Mouse (Mus musculus) adrenal gland (tissue): ENCODE measurements around the gene Sh3glb2.

Experiments
- intact Hi-C: fragments of 180-260 bp; cut with DNase I; formaldehyde crosslinking; loops from one replicate; pipeline ENCODE4 v1.15.1; 2025

The Sh3glb2 gene

GRCm38 (mm10) chr2:30381377-30381725 is 22.2 kb upstream of the Sh3glb2 start:
- intact Hi-C loops = no loop called here

- intact Hi-C loops = no loop called here
These were observed 21.6 kb upstream of the Sh3glb2 start for GRCm38 (mm10) chr2:30380564-30381376.

- intact Hi-C loops = no loop called here
These were observed 20.2 kb upstream of the Sh3glb2 start for GRCm38 (mm10) chr2:30379307-30379706.

DNA sequence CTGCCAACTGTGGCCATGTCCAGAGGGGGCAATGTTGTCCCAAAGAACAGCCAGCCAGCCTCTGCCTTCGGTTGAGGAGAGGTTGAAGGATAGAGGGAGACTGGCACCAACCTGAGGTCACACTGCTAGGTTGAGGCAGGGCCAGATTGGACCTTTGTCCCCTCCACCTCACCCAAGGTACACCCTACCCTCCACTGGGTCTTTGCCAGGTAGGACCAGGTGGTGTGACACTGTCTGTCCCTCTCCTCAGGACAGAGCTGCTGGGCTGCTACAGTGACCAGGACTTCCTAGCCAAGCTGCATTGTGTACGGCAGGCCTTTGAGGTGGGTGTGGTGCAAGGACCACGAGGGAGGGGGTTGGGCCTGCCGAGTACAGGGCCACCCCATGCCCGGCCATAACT is 18.6 kb upstream of the Sh3glb2 start:
- intact Hi-C loops = no loop called here

- intact Hi-C loops = no loop called here
These were observed 16.8 kb upstream of the Sh3glb2 start for GRCm38 (mm10) chr2:30375893-30376292.

DNA sequence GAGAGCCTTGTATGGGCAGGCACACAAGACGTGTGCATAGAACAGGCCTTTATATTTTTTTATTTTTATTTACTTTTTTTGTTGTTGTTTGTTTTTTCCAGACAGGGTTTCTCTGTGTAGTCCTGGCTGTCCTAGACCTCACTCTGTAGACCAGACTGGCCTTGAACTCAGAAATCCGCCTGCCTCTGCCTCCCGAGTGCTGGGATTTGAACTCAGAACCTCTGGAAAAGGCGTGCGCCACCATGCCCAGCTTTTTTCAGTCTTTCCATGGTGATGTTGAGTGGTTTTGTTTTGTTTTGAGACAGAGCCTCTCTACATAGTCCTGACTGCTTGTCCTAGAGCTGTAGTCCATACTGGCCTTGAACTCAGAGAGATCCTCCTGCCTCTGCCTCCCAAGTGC is 13.6 kb upstream of the Sh3glb2 start:
- intact Hi-C loops = no loop called here

GRCm38 (mm10) chr2:30371544-30371943 is 12.4 kb upstream of the Sh3glb2 start:
- intact Hi-C loops = no loop called here

- intact Hi-C loops = no loop called here
These were observed 7.1 kb upstream of the Sh3glb2 start for GRCm38 (mm10) chr2:30366203-30366602.

GRCm38 (mm10) chr2:30365281-30366069 is 6.3 kb upstream of the Sh3glb2 start:
- intact Hi-C loops = no loop called here

DNA sequence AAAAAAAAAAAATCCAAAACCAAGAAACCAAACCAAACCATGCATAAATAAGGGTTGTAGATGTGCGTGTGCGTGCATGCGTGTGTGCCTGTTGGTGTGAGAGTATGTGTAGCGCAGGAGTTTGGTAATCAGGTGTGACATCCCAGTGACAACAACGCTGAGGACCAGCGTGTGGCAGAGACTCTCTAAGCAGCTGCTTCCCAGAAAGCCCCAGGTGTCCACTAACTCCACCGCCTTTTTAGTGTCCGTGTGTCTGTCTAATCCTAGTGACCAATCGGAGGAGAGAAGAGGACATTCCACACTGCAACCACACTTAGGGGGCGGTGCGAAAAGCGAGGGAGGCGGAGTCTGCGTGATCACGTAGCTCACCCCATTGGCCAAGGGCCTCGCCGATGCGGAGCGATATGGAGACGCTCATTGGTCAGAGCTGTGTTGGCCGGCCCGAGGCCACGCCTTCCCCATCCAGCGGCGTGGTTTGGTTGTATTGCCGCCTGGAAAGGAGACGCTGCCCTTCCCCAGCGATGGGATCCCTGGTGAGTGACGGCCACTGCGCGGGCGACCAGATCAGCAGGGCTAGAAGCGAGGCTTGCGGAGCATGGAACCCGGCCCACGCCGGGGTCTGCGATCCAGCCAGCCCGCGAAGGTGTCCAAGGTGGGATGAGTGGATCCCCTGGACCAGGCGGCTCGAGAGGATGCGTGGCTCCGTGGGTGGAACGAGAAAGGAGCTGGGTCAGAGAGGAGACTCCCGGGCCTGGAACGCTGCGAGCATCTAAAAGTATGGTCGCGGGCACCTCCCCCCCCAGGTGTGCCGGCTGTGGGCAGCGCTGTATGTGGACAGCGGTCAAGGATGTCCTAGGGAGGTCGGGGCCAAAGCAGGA is 4.9 kb upstream of the Sh3glb2 start, which contains the start of gene Miga2:
TSS of gene Miga2 (plus strand) at position 461 of the 878 bp plus-strand sequence.
- intact Hi-C loops = no loop called here

DNA sequence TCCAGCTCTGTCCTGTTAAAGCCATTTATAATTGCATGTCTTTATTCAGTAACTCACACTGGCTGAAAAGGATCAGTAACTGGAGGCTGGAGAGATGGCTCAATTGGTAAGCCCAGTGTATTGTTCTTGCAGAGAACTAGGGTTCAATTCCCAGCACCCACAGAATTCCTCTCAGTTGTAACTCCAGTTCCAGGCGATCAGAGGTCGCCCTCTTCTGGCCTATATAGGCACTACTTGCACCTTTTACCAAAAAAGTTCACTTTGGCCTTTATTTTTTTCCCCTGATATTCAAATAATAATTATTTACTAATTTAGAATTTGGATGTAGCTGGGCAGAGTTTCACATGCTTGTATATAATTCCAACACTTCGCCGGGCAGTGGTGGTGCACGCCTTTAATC is 3.7 kb upstream of the Sh3glb2 start:
- intact Hi-C loops = no loop called here

DNA sequence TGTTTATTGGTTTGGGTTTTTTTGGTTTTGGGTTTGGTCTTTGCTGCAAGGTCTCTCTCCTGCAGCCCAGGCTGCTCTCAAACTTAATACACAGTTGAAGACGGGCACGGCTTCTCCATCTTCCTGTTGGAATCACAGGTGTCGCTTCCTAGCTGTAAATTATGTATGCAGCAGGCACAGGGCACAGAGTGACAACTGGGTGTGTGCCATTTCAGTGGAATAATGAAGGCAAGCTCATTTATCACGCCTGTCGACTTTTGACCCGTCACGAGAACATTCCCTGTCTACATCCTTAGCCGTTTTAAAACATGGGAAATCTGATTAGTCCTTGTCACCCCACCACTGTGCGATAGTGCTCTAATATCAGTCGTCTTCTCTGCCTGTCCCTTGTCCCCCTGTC is 1.5 kb upstream of the Sh3glb2 start:
- intact Hi-C loops = no loop called here

DNA sequence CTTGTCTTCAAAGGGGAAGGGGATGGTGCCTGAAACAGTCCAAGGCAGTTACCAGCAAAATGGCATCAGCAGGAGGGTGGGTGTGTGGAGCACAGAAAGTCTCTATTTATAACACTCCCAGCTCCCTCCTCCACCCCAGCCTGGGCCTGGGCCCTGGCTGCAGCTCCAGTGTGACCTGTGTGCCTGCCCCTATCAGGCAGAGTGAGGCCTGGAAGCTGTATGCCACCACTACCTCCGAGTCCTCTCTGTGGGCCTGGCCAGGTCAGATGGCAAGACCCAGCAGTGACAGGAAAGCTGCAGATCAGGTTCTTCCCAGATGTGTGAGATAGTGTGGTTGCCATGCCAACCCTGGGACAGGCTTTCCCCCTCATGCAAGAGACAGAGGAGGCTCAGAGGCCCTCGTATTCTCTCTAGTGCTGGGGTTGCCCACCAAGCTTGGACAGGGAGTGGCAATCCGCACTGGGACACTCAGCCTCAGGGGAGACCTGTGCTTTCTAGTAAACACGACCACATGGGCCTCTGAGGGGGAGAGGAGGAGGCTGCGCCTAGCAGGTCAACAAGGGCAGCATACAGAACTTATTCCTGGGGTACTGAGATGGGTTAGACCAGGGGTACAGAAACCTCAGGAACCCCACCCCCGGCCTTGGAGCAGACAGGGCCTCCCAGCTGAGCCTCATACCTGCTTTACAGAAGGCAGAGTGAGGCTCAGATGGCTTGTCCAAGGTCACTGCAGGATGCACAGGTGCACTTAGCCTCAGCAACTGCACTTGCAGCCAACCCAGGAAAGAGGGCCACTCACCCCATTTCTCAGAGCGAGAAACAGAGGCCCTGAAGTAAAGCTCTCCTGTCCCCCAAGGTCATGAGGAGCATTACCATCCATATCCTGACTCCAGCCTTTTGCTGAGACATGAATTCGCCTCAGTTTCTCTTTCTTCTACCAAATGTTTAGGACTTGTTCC is 1.3 kb downstream of the Sh3glb2 start:
- intact Hi-C loops = no loop called here

DNA sequence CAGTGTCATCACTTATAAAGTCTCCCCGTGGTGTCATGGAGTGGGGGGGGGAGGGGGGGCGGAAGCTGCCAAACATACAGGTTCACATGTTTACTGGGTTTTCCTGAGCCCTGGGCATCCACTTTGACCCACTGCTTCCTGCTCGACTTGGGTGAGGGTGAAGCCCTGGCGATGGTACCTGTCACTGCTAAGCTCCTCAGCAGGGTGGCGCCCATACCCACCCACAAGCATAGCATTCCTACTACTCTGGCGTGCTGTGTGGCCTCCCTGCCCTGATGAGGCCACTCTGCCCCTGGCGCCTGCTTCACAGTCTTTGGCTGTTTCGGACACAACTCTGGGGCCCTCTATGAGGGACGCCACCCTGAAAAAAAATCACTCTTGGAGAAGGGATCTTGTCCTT is 2.2 kb downstream of the Sh3glb2 start:
- intact Hi-C loops = no loop called here

DNA sequence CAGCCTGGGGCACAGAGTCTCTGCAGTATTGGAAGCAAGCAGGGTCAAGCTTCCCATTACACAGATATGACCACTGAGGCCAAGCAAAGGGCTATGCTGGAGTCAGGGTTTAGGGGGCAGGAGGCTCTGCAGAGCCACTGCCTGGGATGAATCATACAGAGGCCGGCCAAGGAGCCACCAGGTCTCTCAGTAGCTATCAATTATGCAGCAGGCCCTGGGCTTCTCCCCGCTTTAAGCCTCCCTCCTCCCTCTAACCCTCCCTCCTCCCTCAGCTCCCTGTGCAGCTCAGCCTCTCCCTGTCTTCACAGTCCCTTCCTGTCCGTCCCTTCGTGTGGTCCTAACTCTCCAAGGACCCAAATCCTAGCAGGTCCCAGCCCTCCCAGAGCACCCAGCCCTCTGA is 2.9 kb downstream of the Sh3glb2 start:
- intact Hi-C loops = no loop called here

- intact Hi-C loops = no loop called here
These were observed 3.3 kb downstream of the Sh3glb2 start for GRCm38 (mm10) chr2:30355861-30356260.

- intact Hi-C loops = no loop called here
These were observed 8.0 kb downstream of the Sh3glb2 start for GRCm38 (mm10) chr2:30351149-30351548.

- intact Hi-C loops = no loop called here
These were observed 9.9 kb downstream of the Sh3glb2 start for GRCm38 (mm10) chr2:30349196-30349595.

DNA sequence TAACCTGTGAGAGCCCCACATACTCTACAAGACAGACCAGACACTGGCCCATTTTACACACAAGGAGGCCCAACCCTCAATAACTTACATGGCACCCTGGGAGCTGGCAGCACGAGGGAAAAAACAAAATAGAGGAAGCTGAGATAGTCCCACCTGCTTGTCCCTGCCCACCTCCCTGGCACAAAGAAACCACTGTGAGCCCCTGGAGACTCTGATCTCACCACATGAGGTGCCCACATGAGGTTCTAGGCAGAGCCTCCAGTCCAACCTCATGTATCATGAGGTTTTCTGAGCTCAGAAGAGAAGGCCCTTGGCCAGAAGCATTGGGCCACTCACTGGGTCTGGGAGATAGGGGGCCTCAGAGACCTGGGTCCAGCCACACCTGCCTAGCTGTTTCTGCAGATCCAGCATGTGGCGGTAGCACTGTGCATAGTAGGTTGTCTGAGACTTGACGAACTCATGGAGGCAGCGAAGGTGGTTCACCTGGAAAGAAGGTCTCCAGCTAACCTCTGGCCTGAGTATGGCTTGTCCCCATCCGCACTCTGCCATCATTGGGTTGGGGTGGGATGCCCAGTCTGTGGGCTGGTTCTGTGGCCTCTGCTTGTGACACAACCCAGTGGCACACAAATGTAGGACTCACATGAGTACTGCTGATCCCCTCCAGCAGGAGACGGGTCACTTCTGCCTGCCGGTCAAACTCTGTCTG is 13.0 kb downstream of the Sh3glb2 start:
- intact Hi-C loops = no loop called here

GRCm38 (mm10) chr2:30343601-30344137 is 15.5 kb downstream of the Sh3glb2 start:
- intact Hi-C loops = no loop called here
